Mouse (Mus musculus) CD4-positive, CD25-positive, alpha-beta regulatory T cell, adult 2 months (primary cell): ENCODE data around the gene Olfr651.
"Not testable (repeated sequence)": the region's sequence is repeated elsewhere in the genome, so short reads cannot be mapped to it uniquely, and the experiment has no call there.

ENCODE experiments used
- DNase-seq: peaks from one replicate; pipeline ENCODE4 v3.0.0-alpha.2; 2012; ENCODE audit warnings: low read depth, low spot score

Olfr651 gene

DNA sequence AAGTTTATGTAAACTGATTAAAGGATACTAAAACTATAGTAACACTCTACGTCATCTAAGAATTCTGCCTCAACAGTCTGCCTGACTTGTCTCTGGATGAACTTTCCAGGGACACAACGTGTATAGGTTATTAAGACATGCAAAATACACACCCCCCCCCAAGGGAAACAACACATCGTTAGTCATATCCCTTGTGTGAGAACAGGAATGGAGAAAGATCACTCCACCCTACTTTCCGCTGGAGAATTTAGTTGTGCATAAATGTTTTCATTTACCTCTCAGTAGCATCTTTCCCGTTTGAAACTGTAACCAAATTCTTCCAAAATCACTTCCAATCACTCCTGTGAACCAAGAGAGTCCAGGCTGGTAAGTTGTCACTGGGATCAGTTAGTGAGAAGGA, at the start of gene Olfr651:
Gene Olfr651, plus strand, starts transcription at position 301 of the 400 bp plus-strand sequence.
- no peak for DNase-seq

DNA sequence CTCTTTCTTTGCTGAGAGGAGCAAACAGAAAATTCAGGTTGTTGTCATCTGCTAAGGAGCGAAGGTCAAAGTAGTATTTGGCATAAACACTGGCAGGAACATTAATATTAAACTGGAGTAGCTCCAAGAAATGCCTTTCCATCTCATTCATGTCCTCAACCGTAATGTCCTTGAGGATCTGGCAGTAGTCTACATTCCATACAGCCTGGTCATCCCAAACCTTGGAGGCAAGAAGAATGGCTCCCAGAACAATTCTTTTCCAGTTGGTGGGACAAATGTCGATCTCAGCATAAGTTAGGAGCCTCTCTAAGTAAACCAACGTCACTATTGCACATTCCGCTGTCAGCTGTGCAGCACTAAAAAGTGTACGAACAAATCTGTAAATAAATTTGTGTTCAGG, 48.7 kb upstream of the Olfr651 start:
- not testable (repeated sequence) for DNase-seq

DNA sequence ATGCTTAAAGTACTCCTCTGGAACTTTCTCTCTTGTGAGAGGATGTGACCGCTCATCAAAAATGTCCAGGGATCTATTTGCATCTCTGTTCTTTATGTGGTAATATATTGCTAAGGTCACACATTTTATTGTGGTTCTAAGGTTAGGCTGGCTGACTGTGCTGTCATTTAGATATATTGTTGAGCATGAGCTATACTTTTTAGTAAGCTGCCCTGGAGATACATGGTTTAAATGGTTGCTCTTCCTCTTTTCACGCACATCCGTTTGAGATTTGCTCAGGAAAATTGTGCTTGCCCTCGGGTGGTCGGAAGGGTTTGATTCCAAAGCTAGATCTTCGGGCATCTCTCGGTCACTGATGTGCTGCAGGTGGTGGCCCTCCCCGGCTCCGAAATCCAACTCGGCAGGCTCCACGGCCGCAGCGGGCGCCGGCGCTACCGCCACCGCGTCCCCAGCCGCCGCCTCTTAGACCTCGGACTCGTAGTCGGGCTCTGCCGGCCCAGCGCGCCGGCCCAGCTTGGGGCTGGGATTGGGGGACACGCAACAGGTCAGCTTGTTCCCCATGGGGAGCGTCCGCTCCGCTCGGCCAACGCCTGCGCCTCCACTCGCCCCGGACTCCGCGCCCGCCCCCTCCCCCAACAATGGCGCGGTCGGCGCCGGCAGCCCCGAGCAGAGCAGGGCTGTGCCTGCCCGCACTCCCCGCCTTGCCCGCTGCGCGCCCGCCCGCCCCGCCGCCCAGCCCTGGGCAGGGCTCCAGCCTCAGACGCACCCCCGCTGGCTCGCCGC, 48.2 kb upstream of the Olfr651 start:
- DNase-seq, result peak; percentile 37

DNA sequence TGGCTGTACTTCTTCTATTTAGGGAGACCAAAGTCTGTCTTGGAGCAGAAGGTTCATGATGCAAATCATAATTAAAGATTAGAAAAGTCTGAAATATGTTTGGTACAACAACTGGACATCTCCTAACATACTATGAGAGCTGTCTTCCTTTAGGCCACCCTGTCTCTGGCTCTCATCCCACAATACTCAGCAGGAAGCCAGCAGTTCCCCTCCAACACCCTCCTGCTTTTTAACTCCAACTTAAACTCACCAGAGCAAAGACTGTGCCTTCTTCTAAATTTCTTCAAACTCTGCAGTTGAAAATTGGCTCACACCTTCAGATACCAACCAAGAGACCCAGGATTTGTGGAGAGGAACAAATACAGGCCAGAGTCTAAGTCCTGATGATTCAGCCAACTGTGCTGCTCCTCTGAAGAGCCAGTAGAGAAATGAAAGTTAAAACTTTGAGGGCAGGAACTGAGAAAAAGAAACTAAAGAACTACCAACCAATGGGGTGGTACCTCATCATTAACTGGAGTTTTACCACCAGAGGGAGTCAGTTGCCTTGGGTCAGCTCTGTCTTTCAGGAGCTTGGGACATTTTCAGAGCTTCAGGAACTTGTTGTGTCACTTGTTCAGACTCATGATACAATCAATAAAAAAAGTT, 42.4 kb upstream of the Olfr651 start, which contains the start of gene Trim30d:
Gene Trim30d, minus strand, starts transcription at position 429 of the 645 bp plus-strand sequence.
- peak; percentile 63 for DNase-seq

DNA sequence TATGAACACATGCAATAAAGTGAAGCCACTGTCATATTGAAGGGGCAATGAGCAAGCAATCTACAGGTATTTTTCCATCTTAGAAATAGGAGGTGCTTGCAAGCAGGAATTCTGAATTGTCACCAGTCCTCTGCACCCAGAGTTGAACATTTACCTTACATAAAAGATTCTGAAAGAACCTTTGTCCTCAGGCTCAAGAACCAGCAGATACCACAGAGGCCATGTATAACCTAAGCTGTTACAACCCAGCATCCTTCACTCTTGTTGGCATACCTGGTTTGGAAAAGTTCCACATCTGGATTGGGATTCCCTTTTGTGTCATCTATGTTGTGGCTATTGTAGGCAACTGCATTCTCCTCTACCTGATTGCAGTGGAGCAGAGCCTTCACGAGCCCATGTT, 2.8 kb downstream of the Olfr651 start:
- DNase-seq, result no peak

DNA sequence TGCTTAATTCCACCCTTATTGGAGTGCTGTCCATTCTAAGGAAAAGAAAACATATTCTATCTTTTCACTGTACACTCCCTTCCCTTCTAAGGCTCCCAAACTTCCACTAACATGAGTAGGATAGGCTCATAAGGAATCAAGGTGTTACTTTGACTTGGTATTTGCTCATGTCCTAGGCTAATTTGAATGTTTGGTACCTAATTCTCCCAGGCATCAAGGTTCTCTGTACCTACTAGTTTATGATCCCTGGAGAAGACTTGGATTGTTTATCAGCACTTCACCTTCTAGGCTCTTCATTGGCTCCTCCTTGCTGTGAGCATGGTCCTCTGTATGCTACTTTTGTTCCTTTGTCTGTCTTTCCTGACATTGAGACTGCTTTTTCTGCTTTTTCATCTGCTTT, 10.7 kb downstream of the Olfr651 start, which contains the start of gene Olfr652:
Gene Olfr652, plus strand, starts transcription at position 301 of the 400 bp plus-strand sequence.
- no peak for DNase-seq

DNA sequence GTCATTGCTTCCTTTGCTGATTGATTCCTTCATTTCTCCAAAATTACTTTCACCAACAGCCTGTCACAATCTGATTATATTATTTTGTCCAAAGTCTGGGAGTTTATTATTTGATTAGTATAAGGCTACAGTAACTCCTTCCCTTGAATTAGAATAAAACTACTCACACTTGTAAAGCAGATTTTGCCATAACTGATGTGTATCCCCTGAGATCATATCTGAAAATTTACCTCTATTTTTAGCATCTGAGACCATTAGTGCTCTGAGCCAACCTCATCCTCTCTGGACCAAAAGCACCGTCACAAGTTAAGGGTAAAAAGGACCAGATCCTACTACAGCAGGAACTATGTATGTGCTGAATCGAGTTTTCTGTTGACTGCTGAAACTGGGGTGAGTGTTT, 27.1 kb downstream of the Olfr651 start, which contains the start of gene Olfr653:
Gene Olfr653, plus strand, starts transcription at position 301 of the 400 bp plus-strand sequence.
- DNase-seq, result no peak

DNA sequence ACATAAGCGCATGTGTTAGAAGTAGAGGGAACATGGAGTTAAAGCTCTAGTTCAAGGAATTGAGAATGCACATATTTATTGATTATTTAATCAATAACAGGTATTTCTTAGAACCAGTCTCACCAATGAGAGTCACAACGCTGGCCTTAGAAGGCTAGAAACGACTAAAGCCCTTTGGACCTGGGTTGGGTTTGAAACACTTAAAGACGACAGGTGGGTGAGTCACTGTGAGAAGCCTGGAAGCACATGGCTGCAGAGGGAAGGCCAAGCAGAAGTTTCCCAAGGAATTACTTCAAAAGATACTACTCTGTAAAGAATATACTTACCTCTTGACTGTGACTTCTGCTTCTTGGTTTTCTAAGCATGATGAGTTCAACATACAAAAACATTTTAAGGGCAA, 30.9 kb downstream of the Olfr651 start:
- DNase-seq, result no peak

DNA sequence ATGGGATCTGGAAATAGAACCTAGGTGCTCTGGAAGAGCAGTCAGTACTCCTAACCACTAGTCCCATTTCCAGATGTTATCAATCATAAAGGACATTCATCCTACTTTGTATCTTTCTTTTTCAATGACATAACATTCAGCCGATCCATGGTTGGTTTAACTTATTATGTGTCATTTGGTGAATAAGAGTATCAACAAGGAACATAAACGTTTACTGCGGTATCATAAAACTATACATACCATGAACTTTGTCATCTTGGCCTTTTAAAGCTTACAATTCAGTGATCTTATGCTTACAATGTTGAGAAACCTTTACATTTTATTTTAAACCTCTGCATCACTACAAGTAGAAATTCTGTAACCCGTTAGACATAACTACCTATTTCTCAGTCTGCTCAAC, 31.5 kb downstream of the Olfr651 start:
- no peak for DNase-seq

DNA sequence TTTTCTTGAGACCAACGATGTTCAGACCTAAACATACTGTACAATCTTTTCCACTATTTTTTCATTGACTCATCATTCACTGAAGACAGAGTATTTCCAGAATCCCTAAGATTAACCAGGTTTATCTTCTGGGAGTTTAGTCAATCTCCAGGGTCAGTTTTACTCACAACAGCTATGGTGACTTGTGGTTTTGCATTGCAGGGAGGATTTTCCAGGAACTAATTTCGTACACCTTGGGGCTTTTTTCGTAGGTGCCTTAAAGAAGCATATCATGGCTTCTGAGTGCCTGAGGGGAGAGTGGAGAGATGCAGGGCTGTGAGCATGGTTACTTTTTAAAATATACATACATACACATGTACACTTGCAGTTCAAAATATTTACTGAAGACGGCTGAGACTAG, 36.8 kb downstream of the Olfr651 start, which contains the start of gene Olfr654:
Gene Olfr654, plus strand, starts transcription at position 301 of the 400 bp plus-strand sequence.
- no peak for DNase-seq

DNA sequence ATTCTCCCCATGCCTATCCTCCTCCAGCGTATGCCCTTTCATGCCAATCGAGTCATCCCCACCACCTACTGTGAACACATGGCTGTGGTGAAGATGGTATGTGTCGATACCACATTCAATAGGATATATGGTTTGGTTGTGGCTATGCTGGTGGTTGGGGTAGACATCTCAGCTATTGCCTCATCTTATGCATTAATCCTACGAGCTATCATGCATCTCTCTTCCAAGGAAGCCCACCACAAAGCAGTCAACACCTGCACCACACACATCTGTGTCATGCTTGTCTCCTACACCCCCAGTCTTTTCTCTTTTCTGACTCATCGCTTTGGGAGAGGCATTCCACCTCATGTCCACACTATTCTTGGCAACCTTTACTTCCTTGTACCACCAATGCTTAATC, 38.3 kb downstream of the Olfr651 start:
- DNase-seq, result no peak

DNA sequence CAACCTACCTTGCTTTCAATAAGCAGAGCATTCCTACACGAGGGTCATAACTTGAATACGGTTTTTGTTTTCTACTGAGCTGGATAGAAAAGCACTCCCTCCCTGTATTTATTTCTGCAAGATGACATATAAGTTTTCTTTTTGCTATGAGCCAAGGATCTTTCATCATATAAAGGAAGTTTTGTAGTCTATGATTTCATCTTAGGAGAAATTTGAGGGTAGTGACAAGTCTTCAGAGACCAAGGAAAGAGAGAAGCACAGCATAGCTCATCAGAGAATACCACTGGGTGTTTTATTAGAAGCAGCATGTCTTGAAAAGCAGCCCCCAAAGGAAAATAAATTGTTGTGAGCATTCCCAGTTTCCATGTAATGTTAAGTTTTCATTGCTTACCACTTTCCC, 51.7 kb downstream of the Olfr651 start, which contains the start of gene Olfr655:
Gene Olfr655, minus strand, starts transcription at position 101 of the 400 bp plus-strand sequence.
- DNase-seq, result no peak

DNA sequence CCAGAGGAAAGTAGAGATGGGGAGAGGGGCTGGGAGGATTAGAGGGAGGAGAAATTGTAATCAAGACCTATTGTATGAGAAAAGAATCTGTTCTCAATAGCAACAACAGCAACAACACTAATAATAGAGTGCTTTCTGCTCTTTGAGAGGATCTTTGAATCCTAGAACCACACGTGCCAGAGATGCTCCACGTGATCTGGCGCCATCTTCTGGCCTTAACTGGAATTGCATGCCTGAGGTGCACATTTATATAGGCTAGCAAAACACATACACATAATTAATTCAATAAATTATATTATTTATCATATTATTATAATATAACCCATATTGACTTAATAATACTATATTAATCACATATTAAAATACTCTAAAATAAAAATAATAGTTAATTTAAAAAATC, 53.2 kb downstream of the Olfr651 start:
- peak; percentile 84 for DNase-seq
